Mouse (Mus musculus): ENCODE data around the gene Icos.
A peak's percentile ranks its signal among the peaks of the same experiment; 100 is the strongest.

Icos gene

GRCm38 (mm10) chr1:61039310-61039709 lies 61.6 kb downstream of the Icos start:
- no peak for ATAC-seq (ENCODE audit: low TSS enrichment)

- peak; percentile 47 for ATAC-seq (ENCODE audit: low TSS enrichment)
Measured at GRCm38 (mm10) chr1:61040401-61040800, 62.7 kb downstream of the Icos start.

DNA sequence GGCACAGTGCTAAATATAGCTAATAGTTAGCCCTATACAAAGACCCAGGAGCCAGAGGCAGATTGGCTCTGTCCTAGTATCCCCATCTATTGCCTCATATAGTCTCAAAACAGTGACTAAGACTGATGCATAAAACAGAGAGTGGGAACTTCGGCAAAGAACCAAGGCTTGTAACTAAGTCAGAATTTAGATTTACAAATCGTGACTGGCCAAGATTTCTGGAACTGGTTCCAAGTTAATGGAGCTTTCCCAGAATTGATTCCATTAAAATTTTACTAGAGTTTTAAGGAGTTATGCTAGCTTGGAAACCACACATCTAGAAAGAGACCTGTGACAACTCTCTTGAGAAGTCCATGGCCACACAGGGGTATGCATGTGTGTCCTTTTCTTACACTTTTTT lies 65.1 kb downstream of the Icos start:
- peak; percentile 81 for ATAC-seq (ENCODE audit: low TSS enrichment)

- no peak for ATAC-seq (ENCODE audit: low TSS enrichment)
Measured at GRCm38 (mm10) chr1:61046055-61046705, 68.5 kb downstream of the Icos start.

- ATAC-seq (ENCODE audit: low TSS enrichment) = no peak
Measured at GRCm38 (mm10) chr1:61047336-61047735, 69.6 kb downstream of the Icos start.

Data from frontal cortex, adult (tissue).